Mouse (Mus musculus): ENCODE measurements around the gene Frs2.

Gene Frs2

DNA sequence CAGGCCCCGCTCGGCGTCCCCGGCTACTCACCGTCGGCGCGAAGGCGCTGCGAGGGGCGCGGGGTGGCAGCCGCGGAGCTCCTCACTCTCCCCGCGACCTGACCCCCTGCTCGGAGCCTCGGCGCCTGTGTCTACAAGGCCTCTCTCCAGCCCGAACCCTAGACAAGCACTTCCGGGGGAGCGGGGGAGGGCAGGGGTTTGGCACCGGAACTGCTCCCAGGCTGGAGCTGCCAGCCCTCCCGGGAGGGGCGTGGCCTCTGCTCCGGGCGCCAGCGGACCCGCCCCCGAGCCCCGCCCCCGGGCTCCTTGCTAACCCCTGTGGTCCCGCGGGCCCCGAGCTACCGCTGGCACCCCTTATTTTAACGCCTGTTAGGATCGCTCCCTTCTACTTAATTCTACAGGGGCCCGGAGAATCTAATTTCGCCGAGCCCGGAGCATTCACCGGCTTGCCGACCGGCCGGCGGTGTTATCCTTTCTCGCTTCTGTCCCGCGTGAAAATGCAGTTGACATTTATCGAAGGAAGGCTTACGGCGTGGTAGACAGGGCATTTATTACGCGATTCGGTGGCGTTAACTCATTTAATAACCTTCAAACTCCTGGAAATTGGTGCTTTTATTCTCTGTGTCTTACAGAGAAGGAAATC is at the start of gene Frs2:
Gene Frs2, minus strand, starts transcription at position 174 of the 643 bp plus-strand sequence.
- DNase-seq (ENCODE audit: low read depth, low spot score) = peak; percentile 91

DNA sequence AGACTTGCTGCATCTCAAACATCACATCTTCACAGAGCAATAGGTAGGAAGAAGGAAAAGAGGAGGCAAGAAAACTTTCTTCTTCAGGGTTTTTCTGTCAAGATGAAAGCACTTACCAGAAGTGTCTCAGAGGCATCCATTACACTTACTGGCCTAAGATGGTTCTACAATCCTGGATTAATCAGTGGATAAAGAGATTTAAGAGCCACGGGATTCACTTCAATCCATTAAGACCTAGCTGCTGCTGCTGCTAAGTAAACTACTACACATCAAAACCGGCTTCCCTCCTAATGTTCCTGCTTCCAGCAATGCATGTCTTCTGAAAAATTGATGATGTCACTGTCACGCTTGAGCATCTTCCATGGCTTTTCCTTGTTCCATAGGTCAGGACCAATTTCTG is 48.4 kb upstream of the Frs2 start:
- no peak for DNase-seq (ENCODE audit: low read depth, low spot score)

DNA sequence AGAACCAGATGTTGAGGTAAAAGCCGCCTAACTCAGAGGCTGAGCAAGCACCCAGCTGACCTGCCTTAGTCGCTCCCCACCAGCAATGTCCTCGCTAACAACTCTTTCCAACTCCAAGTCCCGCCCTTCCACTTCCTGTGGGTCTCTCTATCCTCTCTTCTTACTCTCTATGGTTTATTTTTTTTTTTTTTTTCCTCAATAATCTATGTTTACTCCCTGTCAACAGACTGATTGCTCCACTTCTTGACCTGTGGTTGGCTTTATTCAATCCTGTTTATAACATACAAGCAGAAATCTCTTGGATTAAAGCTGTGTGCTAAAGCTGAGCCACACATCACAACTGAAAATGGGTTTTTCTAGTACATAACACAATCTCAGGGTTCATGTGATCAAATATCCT is 47.4 kb upstream of the Frs2 start:
- no peak for DNase-seq (ENCODE audit: low read depth, low spot score)

DNA sequence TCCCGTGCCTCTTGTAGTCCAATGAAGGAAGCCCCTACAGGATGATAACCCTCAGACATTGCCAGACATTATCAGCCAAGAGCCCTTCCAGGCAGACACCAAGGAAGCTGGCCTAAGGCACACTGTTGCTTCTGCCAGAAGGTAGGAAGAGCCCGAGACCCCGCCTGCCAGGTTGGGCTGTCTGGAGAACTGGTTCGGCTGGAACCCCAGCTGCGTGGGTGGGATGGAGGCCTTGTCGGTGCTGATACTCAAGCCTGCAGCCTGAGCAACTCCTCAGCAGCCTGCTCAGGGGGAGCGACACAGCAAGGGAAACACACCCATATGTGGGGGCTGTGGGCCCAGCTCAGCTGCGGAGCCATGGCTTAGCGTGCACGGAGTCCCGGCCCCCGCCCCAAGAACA is 46.7 kb upstream of the Frs2 start:
- DNase-seq (ENCODE audit: low read depth, low spot score) = no peak

DNA sequence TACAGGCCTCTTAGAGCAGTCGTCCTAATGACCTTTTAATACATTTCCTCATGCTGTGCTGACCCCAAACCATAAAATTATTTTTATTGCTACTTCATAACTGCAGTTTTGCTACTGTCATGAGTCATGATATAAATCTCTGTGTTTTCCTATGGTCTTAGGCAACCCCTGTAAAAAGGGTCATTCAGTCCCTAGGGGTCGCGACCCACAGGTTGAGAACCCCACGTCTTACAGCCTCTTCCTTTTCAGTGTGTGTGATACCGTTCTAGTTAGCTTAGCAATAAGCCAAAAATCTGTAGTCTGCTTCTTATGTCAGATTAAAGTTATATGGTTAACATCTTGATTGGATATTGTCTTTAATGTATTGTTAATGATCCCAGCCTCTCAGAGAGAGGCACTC is 45.0 kb upstream of the Frs2 start:
- no peak for DNase-seq (ENCODE audit: low read depth, low spot score)

DNA sequence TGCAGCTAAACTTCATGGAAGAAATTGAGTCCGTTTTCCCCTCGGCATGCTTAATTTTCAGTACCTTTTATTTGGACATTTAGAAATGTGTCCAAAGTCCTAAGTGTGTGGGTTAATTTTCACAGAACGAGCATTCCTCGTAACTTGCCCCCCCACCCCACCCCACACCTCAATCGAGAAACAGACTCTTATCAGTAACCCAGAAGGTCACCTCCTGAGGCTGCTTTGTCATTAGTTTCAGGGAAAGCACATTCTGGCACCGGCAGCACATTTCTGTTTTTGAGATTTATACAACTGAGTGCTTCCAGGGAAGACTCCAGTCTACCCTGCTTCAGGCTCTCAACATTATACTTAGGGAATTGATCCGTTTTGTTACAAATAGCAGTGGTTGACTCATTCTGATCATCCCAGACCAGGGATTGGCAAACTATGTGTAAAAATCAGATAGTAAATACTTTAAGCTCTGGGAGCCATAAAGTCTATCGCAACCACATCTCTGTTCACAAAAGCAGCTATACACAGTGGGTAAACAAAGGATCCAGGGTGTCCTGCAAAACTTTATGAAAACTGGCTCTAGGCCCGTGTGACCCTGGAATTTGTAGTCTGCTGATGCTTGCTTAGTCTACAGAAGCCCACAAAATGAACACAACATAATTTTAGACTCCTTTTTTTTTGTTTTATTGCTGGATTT is 37.2 kb upstream of the Frs2 start:
- no peak for DNase-seq (ENCODE audit: low read depth, low spot score)

DNA sequence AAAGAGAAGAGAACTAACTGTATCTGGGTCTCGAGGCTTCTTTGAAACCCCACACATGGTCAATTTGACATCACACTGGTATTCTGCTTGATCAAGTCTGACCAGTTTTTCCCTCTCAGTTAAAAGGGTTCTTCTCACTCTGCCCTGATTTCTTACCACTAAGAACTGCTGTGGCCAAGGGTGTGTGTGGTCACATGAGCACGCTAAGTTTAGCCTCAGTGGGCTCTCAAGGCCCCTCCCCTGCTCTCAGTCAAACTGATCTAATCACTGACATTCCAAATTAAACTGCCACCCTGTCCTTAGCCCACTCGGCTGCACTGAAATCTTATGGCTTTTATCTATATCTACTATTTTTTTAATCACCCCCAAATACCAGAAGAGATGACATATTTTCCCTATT is 32.8 kb upstream of the Frs2 start:
- DNase-seq (ENCODE audit: low read depth, low spot score) = no peak

DNA sequence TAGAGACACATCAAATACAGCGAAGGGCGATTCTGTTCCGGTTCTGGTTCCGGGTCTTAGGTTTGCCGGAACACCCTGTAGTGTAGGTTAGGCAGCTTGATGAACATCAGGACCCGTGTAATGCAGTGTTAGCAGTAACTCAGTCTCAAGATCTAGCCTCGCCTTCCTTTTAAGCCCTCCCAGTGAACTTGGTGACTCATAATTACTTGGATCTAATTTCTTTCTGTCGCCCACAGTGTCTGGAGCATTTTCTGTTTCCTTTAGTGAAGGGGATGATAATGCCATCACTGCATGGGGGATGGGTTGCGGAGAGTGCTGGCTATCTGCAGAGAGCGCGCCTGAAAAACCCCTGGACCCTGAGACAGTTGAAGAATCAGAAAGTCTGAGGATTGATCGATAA is 26.3 kb upstream of the Frs2 start:
- DNase-seq (ENCODE audit: low read depth, low spot score) = peak; percentile 73

DNA sequence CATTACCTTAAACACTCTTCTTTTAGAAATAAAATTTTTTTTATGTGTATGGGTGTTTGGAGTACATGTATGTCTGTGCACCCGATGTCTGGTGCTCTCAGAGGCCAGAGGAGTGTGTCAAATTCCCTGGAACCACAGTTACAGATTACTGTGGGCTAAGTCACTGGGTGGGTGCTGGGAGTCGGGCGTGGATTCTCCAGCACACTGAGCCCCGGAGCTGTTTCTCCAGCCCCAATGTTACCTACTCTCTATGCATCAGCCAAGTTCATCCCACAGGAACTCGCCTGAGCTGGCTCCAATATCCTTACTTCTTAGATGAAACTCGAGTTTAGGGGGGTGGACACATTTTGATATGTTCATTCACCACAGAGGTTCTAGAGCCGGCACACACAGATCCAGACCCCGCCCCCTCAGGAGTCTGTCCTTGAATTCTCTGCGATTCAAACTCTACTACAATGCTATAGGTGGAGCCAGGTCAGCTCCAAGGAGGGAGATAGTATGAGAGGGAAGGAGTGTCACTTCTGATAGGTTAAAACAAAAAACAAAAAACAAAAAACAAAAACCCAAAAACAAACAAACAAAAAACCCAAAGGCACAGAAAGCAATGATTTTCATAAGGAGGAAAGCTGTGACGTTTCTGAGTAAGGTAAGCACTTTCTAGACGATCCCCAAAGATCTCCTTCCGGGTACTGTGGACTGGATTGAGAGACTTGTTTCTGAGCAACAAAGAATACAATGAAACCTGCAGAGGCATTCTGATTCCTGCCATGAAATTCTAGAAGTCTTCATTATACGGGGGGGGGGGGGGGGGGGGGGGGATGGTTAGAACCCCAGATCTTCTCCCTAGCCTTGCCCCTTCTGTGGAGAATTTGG is 25.5 kb upstream of the Frs2 start:
- peak; percentile 35 for DNase-seq (ENCODE audit: low read depth, low spot score)

DNA sequence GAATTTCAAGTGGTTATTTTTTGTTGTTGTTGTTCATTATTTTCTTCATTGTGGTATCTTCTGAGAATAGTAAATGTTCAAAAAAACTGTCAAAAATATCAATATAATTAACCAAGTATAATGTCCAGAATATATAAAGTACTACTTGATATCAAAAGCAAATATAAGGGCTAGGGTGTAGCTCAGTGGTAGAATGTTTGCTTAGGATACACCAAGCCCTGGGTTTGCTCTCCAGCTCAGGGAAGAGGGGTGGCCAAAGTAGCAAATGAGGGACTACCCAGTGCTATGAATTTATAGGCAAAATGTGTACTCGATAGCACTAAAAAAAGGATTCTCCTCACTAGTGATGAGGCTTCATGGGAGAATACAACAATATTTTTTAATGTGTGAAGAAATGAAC is 24.8 kb upstream of the Frs2 start:
- no peak for DNase-seq (ENCODE audit: low read depth, low spot score)

DNA sequence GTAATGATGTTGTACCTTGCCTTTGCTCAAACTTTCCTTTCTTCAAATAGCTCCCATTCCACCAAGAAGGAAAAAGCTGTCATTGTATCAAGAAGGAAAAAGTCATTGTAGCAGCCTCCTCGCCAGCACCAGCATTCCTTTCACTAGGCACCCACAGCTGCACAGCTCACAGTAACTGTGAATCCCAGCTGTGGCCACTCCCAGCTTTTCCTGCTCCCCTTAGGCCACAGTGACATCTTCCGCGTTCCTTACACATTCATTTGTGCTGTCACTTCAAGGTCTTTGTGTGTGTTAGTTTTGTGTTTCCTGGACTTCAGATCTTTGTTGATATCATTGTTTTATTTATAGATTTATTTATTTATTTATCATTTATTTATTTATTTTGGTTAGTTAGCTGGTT is 23.7 kb upstream of the Frs2 start:
- DNase-seq (ENCODE audit: low read depth, low spot score) = peak; percentile 33

DNA sequence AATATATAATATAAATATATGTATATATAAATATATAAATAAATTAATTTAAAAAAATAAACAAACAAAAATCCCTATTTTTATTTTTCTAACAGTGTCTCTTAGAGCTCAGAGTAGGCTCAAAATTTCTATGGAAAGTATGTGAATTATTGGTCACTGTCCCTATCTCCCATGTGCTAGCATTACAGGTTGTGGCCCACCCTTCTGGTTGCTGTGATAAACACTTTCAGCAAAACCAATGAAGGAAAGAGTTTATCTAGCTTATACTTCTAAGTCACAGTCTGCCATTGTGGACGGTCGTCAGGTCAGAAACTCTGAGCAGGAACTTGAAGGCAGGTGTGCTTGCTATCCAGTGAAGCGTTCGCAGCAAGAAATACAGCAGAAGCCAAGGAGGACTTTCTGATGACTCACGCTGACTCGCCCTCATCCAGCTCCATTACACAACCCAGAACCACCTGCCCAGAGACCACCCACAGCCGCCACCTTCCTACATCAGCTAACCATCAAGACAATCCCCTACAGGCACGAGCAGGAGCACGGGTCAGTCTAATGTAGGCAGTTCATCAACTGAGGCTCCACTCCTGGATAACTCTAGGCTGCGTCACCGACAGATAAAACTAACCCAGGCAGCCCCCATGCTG is 18.6 kb upstream of the Frs2 start:
- DNase-seq (ENCODE audit: low read depth, low spot score) = no peak

DNA sequence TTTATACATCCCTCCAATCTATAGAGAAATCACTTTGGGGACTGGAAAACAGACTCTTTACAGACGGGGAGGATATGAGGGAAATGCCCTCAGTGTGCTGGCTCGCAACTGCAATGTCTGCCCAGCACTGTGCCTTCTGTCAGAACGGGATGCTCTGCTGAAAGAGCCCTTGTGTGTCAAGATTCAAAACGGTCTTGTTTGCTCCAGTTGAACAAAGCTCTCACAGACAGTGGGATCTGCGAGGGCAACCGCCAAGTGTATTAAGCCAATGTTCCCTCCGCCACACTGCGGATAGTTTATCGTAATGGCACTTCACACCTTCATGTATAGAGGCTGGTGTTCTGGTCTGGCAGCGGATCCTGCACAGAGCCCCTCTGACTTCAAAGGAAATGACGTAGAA is 14.3 kb upstream of the Frs2 start:
- DNase-seq (ENCODE audit: low read depth, low spot score) = no peak

DNA sequence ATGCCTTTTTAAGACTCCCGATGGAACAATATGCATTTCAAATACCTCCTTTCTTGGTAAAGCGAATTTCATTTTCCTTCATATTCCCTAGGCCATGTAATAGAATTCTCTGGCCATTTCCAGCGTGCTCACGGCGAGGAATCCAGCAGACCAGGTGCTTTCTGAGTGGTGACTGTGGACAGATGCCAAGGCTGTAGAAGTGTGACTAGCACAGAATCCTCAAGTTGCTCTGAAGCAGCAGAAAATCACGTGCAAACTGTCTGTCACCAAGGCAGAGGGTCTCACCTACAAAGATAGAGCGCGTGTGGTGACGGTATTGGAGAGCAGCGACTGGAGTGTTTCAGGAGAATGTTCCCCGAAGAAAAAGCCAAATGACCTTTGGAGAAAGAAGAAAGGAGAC is 11.8 kb upstream of the Frs2 start:
- no peak for DNase-seq (ENCODE audit: low read depth, low spot score)

DNA sequence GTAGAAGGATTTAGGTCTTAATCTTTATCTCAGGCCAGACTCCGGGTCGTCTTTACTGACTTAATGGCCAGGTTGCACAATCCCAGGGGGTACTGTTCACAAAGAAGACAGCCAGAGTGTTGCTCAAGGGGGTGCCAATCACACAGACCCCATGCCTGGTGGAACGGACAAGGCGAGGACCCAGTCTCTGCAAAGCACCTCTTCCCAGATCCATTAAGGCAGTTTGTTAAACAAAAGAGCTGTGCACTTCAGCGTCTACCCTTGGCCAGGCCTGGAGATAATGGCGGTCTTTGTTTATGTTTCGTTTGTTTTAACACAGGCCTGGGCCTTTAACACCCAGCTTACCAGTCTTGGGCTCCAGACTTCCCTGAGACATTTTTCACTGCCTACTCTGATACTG is 3.9 kb upstream of the Frs2 start:
- no peak for DNase-seq (ENCODE audit: low read depth, low spot score)

DNA sequence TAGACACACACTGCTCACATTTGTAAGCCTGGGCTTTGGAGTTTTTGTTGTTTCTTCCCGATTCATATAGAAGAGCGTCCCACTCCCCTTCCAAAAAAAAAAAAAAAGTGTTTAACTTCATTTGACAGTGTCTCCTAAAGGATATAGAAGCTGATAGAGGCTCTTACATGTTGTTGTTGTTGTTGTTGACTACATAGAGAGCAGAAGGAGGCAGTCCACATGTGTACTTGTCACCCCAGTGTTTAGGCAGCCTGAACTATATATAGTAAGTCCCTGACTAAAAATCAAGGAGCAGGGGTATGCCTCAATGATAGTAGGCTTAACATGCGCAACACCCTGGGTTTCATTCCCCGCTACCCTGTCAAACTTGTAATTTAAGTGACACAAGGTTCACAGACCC is 3.3 kb upstream of the Frs2 start:
- DNase-seq (ENCODE audit: low read depth, low spot score) = peak; percentile 85

DNA sequence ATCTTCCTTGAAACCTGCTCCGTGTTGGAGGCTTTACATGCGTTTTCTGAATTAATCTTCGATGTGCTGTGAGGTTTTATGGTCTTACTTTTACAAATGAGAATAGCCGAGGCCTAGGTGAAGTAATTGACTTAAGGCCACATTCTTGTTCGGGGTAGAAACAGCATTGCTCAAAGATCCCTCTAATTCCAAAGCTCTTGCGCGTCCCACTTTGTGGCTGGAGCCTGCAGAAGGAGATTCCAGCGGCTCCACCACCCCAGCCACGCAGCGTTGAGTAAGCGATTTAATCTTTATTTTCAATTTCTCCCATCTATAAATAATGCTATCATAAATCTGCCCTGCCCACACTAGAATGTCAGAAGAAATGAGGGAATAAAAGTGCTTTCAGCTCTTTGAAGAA is 2.9 kb upstream of the Frs2 start:
- DNase-seq (ENCODE audit: low read depth, low spot score) = peak; percentile 83

DNA sequence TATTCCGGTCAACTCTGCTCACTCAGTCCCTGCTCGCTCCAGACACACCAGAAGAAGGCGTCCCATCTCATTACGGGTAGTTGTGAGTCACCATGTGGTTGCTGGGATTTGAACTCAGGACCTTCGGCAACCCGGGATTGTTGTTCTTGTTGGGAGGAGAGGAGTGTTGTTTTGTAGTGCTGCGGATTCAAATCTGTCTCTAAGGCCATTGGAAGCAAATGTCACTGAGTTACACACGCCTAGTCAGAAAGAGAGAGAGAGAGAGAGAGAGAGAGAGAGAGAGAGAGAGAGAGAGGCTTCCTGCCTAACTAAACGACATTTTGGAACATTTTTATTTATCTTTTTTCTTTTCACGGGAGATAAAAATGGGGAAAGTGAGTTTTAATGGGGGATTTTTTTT is 2.4 kb upstream of the Frs2 start:
- DNase-seq (ENCODE audit: low read depth, low spot score) = peak; percentile 43

DNA sequence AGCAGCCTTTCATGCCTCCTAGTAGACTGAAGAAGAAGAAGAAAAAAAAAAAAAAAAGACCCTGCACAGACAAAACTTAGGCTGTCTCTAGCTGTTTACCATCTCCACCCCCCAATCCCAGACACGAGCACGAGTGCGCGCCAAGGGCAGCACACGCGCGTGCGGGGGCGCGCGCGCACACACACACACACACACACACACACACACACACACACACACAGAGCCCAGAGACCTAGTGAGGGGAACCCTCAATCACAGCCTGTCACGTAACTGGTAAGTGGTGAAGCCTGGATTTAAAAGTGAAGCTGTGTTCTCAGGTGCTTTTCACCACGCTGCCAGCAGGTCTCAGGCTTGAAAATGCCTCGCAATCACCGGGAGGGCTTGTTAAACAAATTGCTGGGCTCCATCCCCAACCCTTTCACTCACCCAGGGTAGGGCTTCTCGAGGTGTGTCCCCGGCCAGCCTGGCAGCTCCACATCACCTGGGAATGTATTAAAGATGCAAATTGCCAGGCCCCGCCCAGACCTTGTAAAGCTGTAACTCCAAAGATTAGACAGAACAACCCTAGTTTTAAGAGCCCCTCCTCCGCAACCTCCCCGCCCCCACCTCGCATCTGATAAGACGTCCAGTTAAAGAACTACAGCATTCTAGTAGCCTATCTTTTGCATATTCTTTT is 1.7 kb upstream of the Frs2 start:
- DNase-seq (ENCODE audit: low read depth, low spot score) = no peak

DNA sequence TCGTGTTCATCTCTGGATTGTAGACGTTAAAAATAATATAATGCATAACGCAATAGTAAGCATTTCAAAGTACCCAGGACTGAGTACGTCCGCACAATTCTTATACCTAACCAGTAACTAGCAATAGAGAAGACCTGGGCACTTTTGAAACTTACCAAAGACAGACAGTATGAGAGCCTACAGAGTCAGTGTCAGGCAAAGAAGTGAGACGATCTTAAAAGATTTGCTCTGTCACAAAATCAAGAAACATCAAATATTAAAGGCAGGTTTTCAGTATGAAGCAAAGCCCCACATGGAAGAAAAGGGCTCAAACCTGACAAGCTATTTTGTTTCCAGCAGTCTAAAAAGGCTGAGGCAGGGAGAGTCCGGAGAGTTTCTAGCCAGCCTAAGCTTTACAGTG is 907 bp upstream of the Frs2 start:
- no peak for DNase-seq (ENCODE audit: low read depth, low spot score)

DNA sequence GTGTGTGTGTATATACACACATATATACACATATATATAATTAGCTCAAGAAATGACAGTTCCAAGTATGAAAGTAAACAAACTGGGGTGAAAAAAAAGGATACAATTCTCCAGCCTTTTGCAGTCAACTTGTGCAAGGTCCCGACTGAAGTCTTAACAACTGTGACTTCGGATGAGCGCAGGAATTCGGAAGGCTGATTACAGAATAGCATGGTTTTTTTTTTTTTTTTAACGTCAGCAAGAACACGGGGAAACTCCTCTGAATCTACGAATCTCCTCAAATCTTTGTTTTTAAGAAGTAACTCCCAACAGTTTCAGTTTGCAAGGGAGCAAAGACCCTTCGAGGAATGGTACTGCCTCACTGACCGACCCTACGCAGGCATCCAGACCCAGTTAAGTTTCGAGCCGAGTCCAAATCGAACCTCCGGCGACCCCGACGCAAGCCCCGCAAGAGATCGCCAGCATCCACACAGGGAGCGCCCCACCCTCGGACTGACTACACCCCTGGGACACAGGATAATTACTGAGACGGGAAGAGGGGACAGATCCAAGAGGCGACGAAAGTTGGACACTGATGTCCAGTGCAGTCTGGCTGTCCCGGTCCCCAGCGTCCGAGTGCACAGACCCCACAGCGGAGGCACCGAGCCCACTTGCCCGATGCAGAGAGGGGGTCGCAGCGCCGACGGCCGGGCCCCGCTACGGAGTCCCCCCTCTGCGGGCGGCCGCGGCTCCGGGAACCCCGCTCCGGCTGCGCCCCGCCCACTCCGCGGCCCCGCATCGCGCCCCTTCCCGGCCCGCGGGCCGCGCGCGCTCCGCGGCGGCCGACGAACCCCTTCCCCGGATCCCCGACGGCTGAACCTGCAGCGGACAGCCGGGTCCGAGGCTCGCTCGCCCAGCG is 622 bp downstream of the Frs2 start:
- DNase-seq (ENCODE audit: low read depth, low spot score) = peak; percentile 39
